Mouse (Mus musculus) stomach, postnatal 0 days (tissue): ENCODE data around the gene Bmx.

Experiments
- CTCF ChIP-seq: IDR thresholded peaks from 2 replicates; pipeline ENCODE4 v1.5.1; 2016; ENCODE audit warnings: antibody characterized with exemption, low read depth, mild to moderate bottlenecking, moderate library complexity
- EP300 ChIP-seq: optimal IDR thresholded peaks from 2 replicates; pipeline ENCODE3; 2016; ENCODE audit warnings: antibody characterized with exemption

DNA sequence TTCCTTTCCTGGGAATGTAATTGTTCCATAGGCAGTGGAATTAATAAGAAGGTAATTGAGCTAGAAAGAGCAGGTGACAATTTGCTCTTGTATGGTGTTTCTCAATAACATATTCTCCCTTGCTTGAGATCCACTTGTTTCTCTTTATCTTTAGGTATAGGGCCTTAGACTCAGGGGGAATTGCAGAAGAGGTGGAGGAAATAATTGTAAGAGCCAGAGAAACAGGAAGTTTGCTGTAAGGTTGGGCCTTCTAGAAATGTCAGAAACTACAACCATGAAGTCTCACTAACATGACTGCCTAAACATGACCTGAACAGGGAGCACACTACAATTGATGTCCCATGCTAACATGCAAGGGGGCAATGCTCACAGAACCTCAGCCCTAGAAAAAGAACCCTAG, 68.1 kb downstream of the Bmx start:
- TF ChIP-seq CTCF (no peak), EP300 (no peak)
